Mouse (Mus musculus) CD4-positive, CD25-positive, alpha-beta regulatory T cell, adult 2 months (primary cell): ENCODE measurements around the gene Gba2.

Source experiments
- DNase-seq: peaks from one replicate; pipeline ENCODE4 v3.0.0-alpha.2; 2012; ENCODE audit warnings: low read depth, low spot score

The Gba2 gene

DNA sequence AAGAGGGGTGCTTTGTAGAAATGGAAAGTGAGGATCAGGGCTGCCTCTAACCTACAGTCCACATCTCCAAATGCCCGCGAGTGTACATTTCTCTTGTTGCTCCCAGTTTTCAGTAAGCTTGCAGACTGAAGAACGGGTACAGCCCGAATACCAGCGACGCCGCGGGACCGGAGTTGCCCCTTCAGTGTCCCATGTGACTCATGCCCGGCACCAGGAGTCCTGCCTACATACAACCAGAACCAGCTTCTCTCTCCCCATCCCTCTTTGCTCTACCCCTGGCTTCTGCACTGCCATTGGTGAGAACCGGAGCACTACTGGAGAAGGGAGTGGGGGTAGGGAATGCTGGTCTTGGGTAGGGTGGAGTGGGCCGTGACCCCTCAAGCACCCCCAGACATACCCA is 2.7 kb upstream of the Gba2 start:
- DNase-seq, result no peak

DNA sequence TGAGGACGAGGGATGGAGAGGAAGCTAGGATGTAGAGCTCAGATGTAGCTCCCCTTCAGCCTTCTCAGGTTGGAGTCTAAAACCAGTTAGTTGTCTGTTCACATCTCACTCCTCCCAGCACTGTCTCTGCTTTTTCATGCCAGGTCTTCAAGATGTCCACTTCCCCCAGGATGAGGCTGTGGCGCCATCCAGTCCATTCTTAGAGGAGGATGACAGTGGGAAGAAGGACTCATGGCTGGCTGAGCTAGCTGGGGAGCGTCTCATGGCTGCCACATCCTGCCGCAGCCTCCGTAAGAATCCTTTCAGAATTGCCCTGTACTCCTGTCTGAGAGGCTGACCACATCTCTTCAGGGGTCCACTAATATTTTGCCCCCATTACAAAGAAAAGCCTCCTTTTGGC is 2.0 kb upstream of the Gba2 start:
- no peak for DNase-seq

DNA sequence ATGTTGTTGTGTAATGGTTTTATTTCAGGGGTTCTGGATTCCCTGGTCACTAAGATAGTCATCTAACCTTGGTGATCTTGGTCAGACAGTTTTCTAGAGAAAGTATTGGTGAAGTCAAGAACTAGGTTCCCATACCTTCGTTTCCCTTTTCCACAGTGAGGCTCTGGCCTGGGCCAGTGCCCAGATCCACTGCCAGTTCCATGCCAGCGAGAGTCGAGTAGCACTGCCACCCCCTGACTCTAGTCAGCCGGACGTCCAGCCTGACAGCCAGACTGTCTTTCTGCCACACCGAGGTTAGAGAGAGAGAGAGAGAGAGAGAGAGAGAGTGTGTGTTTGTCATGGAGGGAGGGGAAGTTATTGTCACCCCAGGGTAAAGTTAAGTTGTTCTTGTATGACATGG is 1.1 kb upstream of the Gba2 start:
- DNase-seq, result no peak

DNA sequence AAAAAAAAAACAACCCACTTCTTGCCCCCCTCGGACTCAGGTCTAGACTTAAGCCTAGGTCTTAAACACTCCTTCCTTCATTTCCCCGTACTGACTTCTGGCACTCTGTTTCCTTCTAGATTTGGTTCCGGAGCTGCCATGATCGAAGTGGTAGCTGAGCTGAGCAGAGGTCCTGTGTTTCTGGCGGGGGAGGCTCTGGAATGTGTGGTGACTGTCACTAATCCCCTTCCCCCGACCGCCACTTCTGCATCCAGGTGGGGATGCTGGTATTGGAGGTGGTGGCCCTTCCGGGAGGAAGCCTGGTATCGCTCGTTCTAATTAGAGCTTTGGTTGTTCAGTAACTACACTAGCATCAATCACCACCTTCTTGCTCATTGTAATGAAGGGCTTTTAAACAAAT is 583 bp upstream of the Gba2 start:
- DNase-seq, result no peak

DNA sequence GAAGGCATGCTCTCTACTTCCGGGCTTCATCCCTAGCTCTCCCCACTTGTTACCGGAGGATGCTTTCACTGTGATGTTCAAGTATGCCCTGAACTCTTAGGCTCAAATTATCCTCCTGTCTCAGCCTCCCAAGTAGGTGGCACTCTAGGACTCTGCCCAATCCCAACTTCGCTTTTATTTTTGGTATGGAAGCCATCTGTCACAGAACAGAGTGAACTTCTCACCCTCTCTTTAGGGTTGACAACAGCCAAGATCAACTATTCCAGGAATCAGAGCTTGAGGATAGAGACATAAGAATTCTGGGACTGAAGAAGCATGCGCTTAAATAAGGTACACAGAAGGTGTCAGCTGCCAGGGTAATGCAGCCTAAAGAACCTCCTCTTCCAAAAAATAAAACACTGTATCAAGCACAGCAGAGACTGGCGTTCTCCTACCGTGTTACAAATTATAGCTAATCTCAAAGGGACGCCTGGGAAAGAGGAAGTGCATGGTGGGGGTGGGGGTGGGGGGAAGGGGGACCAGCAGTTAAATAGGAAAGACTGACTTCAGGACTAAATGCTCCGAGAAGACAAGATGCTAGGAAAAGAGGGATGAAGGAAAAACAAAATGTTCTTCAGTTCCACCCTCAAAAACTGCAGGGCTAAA is 1.3 kb downstream of the Gba2 start:
- no peak for DNase-seq

DNA sequence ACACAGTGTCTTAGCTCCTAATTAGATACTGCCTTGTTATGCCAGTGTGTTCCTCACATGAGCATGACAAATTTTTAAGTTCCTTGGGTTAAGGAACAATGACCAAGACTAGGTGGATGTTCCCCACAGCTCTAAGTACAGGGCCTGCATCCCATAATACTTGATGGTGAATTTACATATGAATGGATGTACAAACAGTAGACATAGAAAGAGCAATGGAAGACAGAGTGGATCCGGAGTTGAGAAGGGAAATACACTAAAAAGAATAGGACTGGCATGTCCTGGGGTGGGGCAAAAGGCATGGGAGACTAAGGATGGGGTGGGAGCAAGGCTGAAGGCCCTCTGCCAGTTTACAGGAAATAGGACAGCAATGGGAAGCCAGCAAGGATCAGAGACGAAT is 3.3 kb downstream of the Gba2 start:
- no peak for DNase-seq

DNA sequence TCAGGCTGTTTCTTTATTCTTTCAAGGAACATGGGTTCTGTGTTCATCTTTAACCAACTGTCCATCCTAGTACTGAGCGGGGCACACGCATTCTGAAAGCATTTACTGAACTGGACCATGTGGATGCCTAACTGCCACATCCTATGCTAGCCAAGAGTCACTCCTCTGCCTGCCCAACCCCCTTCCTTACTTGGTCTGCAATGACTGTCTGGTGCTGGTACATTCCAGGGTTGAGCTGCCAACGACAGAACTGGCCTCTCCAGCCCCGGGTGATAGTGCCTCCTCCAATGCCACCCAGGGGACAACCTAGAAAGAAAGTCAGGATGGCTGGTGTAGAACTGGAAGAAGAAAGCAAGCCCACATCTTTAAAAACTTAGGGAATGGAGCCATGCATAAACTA is 5.1 kb downstream of the Gba2 start:
- DNase-seq, result no peak

DNA sequence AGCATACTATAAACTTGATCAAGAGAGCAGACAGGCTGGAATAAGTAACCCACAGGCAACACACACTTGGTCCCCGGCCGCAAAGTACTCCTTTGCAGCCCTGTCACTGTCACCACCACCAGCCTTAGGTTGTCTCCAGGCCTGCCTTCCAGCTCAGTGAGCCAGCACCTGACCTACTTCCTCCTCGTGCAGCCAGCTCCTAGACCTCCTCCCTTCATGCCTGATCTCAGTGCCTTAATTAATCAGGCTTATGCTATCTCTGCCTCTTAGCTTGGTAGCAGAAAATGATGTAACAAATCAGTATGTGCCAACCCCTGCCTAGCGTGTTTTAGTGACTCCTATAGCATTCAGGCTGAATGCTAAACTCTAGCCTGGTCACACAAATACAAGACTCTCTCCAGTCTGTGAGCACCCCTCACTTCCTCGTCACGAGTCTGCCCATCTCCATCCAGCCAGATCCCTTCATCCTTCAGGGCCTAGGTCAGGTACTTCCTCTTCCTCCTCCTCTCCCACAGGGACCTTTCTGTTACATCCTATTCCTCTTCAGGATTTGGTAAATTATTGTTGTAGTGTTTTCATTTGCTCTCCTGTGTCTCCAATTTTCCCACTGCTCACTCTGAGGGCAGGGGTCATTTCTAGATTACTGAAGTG is 7.2 kb downstream of the Gba2 start:
- DNase-seq, result no peak

DNA sequence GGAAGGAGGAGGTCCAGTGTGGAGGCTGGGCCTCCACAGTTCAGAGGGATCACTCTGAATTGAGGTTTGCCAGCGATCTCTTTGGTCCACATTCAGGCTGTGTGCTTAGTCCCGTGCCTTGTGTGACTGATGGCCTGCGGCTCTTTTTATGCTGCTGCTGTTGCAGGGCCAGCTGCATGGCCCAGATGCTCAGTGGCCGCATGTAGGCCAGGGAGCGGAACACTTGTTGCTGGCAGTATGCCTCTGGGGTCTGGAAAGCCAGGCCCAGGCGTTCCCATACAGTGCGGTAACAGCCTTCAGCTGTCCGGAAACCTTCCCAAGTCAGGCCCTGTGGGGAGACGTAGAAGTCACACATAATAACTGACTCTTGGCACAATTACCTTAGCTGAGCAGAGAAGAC is 11.5 kb downstream of the Gba2 start:
- no peak for DNase-seq

DNA sequence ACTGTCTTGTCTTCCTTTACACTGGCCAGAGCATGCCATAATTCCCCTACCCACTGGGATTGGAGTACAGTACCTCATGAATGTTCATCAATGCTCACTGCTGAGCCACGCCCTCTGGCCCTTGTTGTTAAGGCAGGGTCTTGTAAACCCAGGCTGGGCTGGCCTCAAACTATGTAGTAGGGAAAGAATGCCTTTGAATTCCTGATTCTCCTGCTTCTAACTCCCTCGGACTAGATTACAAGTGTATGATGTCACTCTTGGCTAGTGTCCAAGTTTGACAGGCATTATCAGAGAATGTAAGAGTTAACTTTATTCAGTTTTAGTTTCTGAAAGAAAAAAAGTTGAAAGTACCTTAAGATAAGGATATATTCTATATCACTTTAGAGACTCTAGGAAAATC is 14.4 kb downstream of the Gba2 start:
- no peak for DNase-seq

DNA sequence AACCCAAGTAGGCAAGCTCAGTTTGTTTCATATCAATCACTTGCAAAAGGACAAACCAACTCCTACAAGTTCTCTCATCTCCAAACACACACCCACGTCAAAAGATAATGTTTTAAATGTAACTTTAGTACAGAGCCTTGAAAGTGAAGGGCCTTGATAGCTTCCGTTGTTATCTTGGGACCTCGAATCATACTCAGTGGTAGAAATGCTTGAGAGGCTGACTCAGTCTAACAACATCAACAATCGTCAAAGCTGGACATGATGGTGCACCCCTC is 15.1 kb downstream of the Gba2 start:
- no peak for DNase-seq

DNA sequence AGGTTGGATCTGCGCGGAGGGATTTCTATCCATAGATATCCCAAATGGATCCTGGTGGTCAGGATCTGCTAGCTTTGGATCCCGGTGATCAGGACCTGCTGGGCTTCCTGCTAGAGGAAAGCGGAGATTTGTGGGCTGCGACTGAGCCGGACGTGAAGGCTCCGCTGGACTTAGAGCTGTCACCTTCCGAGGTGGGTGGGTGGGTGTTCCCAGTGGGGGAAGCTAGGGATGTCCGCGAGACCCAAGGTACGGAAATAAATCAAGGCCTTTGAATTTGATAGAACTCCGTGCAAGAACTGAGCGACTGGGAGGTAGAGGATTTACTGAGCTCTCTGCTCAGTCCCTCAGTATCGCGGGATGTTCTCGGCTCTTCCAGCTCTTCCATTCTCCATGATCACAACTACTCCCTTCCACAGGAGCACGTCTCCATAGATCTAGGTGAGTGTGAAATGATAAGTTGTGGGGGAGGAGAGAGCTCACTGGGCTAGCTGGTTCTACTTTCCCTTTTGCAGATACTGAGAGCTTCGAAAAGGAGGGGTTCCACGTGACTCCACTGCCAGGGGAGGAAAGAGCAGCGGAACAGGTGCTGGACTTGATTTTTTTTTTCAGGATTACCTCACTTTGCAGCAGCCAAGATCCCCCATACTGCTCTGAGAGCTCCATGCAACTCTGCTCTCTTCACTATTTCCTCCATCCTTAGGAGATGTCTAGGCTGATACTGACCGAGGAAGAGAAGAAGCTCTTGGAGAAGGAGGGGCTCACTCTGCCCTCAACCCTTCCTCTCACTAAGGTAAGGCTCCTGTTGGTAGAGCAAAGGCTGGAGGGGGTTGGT is 15.7 kb downstream of the Gba2 start:
- DNase-seq, result peak; percentile 55

DNA sequence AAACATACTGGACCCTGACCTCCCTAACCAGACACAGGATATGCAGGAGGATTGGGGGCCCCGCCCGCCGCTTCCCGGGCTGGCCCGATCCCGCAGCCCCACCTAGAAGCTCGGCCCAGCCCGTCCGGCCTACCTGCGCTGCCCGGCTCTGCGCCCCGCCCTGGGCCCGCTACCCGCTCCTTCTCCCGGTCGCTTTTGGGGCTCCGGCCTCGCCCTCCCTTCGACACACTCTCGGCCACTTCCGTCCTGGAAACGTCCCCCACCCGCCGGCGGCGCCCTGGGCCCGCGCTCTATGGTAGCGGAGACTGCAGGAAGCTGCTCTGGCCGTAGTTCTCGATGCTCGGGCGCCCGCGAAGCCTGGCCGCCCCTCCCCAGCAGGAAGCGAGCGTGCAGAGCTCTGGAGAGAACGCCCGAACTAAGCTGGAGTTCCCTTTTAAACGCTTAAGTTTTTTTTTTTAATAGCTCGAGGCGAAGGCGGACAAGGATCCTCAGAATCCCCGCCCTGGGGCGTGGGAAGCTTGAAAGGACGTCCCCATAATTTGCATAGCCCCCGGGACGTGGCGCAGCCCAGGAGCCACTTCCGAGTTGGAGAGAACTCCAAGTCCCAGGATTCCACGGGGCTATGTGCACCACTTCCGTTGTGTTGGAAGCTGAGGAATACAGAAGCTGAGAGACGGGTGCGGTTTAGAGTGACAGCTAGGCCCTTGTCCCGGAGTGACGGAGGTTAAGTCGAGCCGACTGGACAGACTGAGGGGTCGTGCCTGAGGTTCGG is 16.5 kb downstream of the Gba2 start, which contains the start of the genes Creb3 and Tln1:
Gene Creb3 (plus strand): TSS at position 336 of the 772 bp plus-strand sequence.
Gene Tln1 (minus strand): TSS at position 695 of the 772 bp plus-strand sequence.
- peak; percentile 94 for DNase-seq

DNA sequence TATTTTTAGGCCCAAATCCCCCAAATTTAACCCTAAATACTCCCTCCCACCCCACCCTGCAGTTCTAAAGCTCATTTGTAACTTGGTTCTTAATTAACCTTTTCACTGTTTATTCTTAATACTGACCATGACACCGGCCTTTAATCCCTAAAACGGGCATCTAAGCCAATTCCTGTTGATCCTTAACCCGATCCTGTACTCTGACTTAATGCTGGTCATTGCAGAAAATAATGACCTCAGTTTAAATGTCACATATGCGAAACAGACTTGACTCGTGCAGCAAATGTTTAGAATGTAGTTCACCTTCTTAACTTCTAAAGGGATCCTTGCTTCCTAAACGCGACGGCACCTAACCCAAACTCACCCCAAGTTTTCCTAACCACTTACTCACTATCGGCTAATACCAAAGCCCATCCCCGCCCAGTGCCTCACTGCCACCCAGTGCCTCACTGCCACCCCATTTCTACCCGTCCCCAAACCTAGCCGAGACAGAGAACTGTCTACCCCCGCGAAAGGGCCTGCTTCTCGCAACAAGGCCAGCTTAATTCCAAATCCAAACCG is 17.2 kb downstream of the Gba2 start:
- no peak for DNase-seq

DNA sequence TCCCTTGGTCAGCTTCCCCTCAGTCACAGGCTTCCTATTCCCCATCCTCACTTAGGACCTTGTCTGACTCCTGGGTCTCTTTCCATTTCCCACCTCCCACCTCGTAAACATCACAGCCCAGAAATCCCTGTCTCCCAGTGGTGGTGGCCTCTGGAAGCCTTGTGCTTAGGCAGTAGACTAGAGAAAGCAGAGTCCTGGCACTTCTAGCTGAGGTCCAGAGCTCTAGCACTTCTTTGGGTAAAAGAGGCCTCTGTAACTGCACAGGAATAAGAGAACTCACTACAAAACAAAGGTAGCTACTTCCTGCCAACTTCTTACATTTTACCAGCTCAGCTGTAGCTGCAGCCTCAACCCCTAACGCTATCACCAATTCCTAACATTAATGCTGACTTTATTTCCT is 17.7 kb downstream of the Gba2 start:
- peak; percentile 34 for DNase-seq

DNA sequence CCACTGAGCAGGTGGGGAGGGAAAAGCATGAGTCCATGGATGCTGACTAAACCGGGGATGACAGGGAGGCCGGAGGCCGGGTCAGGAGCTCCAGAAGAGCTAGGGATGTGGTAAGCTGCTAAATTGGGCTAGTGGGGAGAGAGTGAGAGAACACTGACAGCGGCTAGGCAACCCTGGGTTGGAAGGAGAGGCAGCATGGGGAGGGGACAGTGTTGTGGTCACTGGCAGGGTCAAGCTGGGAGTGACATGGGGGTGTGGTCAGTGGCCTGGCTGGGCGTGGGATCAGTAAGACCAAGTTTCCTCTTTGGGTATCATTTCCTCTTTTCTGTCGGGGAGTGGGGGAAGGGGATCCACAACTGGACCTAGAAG is 18.4 kb downstream of the Gba2 start:
- DNase-seq, result peak; percentile 13

DNA sequence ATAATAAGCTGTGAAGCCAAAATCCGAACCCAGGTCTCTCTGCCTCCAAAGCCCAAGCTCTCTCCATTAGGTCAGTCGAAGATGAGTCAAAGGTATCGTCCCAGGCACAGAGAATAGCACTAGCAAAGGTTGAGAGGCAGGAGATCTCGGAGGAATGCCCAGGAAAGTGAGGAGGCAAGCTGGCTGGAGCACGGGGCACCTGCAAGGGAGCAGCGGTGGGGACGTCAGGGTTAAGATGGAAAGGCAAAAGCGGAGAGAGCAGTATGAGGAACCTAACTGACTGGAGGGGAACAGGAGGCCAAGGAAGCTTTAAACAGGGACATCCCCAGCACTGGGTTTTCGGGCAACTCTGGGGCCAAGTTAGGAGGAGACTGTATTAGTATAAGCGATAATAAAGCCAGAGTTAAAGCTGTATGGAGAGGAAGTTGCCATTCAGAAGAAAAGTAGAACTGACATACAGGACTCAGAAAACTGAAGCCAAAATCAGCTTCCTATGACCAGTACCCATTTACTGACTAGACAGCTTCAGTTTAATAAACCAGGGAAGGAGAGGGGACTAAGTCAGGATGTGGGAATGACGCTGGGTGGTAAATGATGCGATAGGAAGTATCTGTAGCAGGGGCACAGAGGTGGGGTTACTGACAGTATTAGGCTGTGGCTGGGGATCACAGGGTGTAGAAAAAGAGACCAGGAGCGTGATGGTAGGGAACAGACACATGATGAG is 19.0 kb downstream of the Gba2 start:
- peak; percentile 9 for DNase-seq

DNA sequence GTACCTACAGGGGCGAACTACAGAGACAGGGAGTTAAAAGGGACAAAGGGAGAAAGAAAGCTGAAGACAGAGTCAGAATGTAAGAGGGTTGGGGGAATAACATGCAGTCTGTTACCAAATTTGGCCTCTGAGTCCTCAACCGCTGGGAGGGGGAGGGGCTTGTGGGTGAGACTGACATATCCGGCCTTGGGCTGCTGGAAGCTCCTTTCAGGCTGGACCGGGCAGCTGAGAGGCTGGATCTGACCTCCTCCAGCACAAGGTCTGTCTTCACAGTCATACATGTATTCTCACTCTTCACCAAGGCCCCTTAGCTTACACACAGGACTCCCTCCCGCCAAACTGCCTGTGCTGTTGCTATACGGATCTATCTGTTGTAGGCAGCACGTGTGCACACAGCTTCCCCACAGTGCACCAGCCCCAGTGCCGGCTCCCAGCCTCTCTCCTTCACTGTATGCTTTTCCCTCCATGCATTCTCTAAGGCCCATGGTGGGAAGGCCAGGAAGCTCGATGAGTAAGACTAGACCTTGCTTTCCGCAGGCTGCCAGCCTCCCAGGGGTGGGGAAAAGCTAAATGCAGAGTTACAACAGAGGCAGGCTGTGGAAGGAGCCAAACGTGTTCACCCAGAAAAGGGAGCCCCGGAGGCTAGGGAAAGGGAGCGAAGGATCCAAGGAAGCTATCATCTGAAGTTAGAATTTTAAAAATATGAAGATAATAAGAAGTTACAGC is 19.9 kb downstream of the Gba2 start:
- DNase-seq, result peak; percentile 80

DNA sequence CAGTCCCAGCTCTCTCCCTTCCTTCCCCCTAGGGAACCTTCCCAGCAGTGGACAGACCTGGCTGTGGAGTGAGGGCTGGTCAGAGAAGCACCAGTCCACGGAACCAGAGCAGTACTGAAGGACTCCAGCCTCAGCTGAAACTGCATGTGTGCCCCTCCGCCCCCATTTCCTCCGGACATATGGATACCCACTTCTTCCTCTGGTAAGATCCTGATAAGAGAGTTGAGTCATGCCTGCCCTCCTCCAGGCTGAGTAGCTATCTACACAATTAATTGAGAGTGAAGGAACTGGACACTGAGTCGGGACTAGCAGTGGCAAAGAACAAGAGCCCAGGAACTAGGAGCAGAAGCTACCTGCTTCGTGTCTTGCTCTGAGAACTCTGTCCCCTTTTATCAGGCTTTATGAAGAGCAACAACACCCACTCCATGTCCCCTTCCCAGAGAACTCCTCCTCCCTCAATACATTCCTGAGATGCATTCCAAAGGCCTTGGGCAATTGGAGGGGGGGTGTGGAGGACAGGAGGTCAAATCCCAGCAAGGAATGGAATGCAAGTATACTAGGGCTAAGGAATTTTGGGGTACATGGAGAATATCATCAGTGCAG is 20.5 kb downstream of the Gba2 start:
- no peak for DNase-seq

DNA sequence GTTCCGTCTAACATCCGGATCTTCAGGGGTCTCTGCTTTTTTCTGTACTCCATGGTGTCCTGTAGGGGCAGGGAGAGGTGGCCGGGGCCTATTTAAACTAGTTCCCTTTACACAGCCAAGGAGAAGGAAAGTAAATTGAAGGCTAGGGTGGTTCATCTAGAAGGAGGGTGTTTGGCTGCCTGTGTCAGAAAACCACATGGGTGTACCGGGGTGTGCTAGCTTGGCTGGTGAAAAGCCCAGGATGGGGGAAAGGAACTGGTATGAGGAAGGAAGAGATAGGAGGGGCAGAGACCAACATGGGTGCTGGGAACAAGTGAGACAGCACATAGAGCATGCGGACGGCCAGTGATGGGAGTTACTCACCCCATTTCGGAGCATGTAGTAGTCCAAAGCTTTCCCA is 22.7 kb downstream of the Gba2 start:
- DNase-seq, result no peak
